Mouse (Mus musculus) kidney, adult 2 months (tissue): ENCODE measurements around the gene Ddhd1.

Source experiments
- CTCF ChIP-seq: fragments of 200-500 bp; conservative IDR thresholded peaks from 2 replicates; pipeline ENCODE4 v1.5.1; 2011; ENCODE audit warnings: low read depth, mild to moderate bottlenecking, control low read depth, low read length, moderate library complexity, mixed read lengths; ENCODE audit not compliant: insufficient read depth, insufficient read length
- POLR2A ChIP-seq: fragments of 200-500 bp; IDR thresholded peaks from one replicate; pipeline ENCODE4 v1.6.1; 2011; ENCODE audit warnings: low read depth, low read length, control low read depth

DNA sequence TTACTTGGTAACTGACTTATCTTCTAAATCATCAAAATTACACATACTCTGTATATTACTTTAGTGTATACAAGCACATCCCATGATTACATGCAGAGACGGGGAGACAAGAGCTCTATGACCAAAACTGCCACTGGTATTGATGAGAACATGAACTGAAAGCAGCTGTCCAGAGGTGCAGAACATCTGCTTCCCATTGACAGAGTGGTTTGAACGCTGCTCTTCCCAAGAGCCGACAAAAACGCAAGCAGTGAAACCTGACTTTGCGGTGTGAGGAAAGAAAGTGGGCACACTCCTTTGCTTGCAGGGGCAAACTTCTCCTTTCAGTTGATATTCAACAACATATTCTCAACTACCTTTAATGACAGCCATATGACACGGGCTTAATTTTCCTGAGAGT, 64.7 kb downstream of the Ddhd1 start:
- TF ChIP-seq POLR2A = no peak
- TF ChIP-seq CTCF = no peak
